Mouse (Mus musculus) monocyte, adult 5-6 weeks (primary cell): Measurements from ENCODE around the gene Gm21663. TPM values are rescaled to one million over a fixed set of nuclear protein-coding genes. Genes with fewer than 3 reads are reported as not detected.
"Not testable (repeated sequence)": the region's sequence is repeated elsewhere in the genome, so short reads cannot be mapped to it uniquely, and the experiment has no call there.

Experiments used
- ATAC-seq: fragments of 153-309, 156-312 bp; replicated peaks from 2 replicates; pipeline ENCODE4 v1.8.0; 2017; ENCODE audit warnings: mild to moderate bottlenecking; ENCODE audit not compliant: low TSS enrichment, insufficient number of reproducible peaks, severe bottlenecking, poor library complexity, low FRiP score
- total RNA-seq: library from RNA; stranded (forward); fragments of 200-1000, 200-491, 200-594 nt; gene quantifications from 3 replicates; pipeline ENCODE4 v1.2.3, GENCODE M21; 2017

Gene Gm21663
- total RNA-seq: not detected in 3 replicates

DNA sequence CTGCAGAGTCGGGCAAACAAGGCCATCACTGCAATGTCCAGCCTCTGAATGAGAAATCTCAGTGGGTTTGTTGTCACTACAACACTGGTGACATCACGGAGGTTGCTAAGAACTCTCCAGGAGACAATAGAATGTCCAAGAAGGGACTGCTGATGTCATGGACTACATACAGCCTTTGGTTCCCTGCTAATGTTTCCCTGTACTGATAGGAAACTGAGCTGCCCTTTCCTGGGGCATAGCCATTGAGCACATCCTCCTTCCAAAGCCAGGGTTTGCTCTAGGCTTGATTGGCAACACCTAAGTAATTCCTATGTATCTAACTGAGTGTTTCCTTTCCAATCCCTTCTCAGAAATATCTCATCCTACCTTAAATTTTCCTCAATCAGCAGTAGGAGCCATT, at the start of gene Gm21663:
TSS of gene Gm21663 (minus strand) at position 101 of the 400 bp plus-strand sequence.
- ATAC-seq: not testable (repeated sequence)

DNA sequence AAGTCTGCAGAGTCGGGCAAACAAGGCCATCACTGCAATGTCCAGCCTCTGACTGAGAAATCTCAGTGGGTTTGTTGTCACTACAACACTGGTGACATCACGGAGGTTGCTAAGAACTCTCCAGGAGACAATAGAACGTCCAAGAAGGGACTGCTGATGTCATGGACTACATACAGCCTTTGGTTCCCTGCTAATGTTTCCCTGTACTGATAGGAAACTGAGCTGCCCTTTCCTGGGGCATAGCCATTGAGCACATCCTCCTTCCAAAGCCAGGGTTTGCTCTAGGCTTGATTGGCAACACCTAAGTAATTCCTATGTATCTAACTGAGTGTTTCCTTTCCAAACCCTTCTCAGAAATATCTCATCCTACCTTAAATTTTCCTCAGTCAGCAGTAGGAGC, 46.4 kb upstream of the Gm21663 start, which contains the start of gene Gm21698:
TSS of gene Gm21698 (minus strand) at position 101 of the 400 bp plus-strand sequence.
- ATAC-seq: not testable (repeated sequence)

DNA sequence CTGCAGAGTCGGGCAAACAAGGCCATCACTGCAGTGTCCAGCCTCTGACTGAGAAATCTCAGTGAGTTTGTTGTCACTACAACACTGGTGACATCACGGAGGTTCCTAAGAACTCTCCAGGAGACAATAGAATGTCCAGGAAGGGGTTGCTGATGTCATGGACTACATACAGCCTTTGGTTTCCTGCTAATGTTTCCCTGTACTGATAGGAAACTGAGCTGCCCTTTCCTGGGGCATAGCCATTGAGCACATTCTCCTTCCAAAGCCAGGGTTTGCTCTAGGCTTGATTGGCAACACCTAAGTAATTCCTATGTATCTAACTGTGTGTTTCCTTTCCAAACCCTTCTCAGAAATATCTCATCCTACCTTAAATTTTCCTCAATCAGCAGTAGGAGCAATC, 30.4 kb upstream of the Gm21663 start, which contains the start of gene Gm21680:
TSS of gene Gm21680 (minus strand) at position 101 of the 400 bp plus-strand sequence.
- not testable (repeated sequence) for ATAC-seq

DNA sequence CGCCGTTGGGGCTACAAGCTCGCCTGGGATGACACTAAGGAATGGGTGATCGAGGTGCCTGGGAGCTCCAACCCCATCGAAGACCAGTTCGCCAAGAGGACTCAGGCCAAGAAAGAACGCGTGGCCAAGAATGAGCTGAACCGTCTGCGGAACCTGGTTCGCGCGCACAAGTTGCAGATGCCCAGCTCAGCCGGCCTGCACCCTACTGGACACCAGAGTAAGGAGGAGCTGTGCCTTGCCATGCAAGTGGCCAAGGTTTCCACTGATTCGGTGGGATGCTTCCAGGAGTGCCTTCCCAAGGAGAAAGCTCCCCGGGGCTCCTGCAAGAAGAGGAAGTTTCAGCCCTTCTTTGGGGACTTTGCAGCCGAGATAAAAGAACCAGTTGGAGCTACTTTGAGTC, 14.9 kb upstream of the Gm21663 start:
- peak; percentile 43; the same call in 1 of the 2 replicates for ATAC-seq

DNA sequence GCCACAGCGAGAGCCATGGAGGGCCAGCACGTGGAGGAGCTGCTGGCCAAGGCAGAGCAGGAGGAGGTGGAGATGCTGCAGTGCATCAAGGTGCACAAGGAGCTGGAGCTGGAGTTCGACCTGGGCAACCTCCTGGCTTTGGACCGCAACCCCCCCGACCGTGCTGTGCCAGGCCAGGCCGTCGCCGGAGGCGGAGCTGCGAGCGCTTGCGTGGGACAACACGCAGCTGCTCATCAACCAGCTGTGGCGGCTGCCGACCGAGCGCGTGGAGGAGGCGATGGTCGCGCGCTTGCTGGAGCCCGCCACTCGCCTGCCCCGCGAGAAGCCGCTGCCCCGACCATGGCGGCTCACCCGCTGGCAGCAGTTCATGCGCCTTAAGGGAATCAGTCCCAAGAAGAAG, 14.4 kb upstream of the Gm21663 start:
- ATAC-seq: 0 out of 2 replicates have a peak, but pooled peaks have one; percentile 13

DNA sequence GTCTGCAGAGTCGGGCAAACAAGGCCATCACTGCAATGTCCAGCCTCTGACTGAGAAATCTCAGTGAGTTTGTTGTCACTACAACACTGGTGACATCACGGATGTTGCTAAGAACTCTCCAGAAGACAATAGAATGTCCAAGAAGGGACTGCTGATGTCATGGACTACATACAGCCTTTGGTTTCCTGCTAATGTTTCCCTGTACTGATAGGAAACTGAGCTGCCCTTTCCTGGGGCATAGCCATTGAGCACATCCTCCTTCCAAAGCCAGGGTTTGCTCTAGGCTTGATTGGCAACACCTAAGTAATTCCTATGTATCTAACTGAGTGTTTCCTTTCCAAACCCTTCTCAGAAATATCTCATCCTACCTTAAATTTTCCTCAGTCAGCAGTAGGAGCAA, 12.1 kb upstream of the Gm21663 start, which contains the start of gene Gm21671:
TSS of gene Gm21671 (minus strand) at position 101 of the 400 bp plus-strand sequence.
- ATAC-seq: not testable (repeated sequence)

DNA sequence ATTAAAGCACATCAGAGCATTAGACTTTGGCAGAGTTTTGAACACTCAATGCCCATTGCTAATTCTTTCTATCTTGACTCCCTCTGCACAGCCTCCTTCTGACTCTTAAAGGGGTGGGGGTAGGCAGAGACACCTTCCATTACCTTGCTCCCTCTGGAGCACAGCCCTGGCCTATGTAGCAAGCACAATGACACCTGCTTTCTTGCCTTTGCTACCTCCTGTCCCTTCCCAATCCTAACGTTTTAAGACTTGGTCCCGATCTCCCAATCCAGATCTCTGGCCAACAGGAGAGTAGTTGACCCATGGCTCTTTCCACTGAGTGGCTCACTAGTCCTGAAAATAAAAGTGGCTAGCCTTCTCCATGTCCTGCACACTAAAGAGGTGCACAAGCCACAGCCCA, 3.2 kb upstream of the Gm21663 start:
- ATAC-seq: not testable (repeated sequence)

DNA sequence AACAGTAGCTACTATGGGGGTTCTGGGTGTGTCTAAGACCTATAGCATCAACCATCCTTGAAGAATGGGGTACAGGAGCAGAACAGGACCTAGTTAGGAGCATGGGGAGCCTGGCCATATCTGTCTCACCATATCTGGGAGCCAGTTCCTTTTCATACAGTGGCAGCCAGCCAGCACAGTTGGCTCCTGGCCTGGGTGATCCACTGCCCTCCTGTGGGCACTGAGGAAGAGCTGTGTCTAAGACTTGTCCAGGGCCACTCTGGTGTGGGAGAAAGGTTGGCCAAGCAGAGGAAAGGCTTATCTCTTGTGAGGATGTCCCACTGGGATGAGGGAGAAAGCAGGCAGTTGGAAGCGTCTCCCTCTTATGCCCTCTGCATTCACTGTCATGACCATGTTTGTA, 50.9 kb downstream of the Gm21663 start:
- ATAC-seq: no peak

DNA sequence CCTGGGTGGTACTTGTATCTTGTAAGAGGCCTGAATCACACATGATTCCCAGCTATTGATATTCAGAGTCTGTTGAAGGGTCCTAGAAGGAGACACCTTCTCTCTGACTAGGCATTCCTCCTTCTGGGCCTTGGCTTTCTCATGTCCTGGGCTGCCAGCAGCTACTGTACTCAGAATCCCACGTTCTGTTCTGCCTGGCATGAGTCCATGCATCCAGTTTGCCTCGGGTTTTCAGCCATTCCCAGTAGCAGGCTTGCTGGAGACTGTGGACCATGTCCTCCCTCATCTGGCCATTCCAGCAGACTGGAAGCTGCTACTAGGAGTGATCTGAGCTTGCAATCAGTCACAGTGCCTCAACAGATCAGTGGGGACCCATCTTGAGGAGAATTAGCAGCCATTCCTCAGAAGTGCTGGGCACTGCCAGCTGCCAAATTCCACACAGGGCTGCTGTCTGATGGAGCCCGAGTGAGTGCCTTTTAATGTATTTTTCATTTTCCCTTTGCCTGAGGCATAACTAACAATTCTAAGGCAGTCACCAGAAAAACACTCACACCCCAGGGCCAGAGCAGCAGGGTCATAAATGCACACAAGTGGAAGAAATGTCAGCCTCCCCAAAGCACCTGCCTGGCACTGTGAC, 52.3 kb downstream of the Gm21663 start:
- ATAC-seq: no peak

DNA sequence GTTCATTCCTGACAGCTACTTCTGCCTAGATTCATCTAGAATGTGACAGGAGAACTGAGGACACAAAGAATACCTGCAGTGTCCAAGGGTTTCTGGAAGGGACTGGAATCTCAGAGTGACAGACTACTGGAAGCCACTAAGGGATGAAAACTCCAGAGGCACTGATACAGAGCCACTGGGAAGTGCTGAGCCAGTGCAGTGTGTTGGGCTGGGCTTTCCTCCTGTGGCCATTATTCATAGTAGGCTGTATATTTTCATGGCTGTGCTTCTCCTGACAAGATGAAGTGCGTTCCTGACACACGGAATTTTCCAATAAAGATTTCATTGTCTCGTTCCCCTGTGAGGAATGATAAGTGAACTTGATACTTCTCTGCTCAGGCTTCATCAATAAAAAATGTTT, 55.5 kb downstream of the Gm21663 start:
- no peak for ATAC-seq

Other genes starting within 250 kb of the Gm21663 start
- gene Xrcc2, start 236.6 kb downstream of the Gm21663 start, total RNA-seq: 9.1 to 17.6 TPM (median 11.4 TPM) in 3 replicates
- not detected in 3 replicates for gene Actr3b, start 182.4 kb downstream of the Gm21663 start, total RNA-seq
- not detected in 3 replicates for gene Gm21671, start 12.0 kb upstream of the Gm21663 start, total RNA-seq
- not detected in 3 replicates for gene Gm21680, start 30.3 kb upstream of the Gm21663 start, total RNA-seq
- not detected in 3 replicates for gene Gm21698, start 46.3 kb upstream of the Gm21663 start, total RNA-seq
- not detected in 3 replicates for gene Gm1979, start 62.4 kb upstream of the Gm21663 start, total RNA-seq
- not detected in 3 replicates for gene Gm5862, start 80.5 kb upstream of the Gm21663 start, total RNA-seq
- gene Speer4a, start 97.2 kb upstream of the Gm21663 start, total RNA-seq: not detected in 3 replicates
- gene Gm7347, start 116.2 kb upstream of the Gm21663 start, total RNA-seq: not detected in 3 replicates
- gene Gm10471, start 146.9 kb upstream of the Gm21663 start, total RNA-seq: not detected in 3 replicates
- not detected in 3 replicates for gene 5031410I06Rik, start 163.0 kb upstream of the Gm21663 start, total RNA-seq
- not detected in 3 replicates for gene Gm10220, start 179.0 kb upstream of the Gm21663 start, total RNA-seq